Mouse (Mus musculus): ENCODE measurements at regions not wholly inside any gene's neighbourhood (a gene's known extent, or its start where the extent isn't known, plus 50 kb on each side); places are given as distances from the start of the nearest gene placed in this dataset.

DNA sequence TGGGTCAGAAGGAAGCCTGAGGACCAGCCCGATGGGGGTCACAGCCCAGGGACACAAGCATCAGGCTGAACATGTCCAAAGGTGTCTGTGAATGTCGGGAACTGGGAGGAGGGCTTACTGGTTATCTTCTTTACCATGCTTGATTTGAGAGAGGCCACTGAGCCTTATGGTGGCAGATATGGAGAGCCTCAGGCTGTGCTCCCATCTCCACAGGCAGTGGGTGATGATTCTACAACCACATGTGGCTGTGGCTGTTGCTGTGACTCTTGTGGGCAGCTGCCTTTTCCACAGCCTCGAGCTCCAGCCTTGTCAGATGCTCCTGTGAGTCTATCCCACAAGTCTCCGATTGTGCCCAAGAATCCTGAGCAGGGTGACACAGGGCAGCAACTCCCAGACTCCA is 118.4 kb downstream of the Matn1 start:
- Histone ChIP-seq H3K27ac (ENCODE audit: insufficient read depth, low read depth) (no peak overlapping the region), H3K9me3 (replicated peaks; ENCODE audit: low read length) (no peaks in the 10 kb centered on the region), H3K9ac (ENCODE audit: insufficient read depth, low read depth) (no peak overlapping the region), H3K4me1 (ENCODE audit: control insufficient read depth in 1 of 2, insufficient read depth in 2 of 2) (no peaks in the 10 kb centered on the region), H3K36me3 (replicated peaks in 1 of 2; ENCODE audit: control insufficient read depth in 1 of 2, insufficient read depth in 1 of 2, low read length in 1 of 2) (no peaks in the 10 kb centered on the region), H3K27me3 (replicated peaks) (peaks cover 88% of the 10 kb centered on the region), H3K4me2 (ENCODE audit: insufficient read depth, low read depth, poor library complexity, severe bottlenecking) (no peak overlapping the region), H3K4me3 (replicated peaks in 1 of 3; ENCODE audit: low read depth in 2 of 3, low read length in 2 of 3, poor library complexity in 1 of 3) (no peak overlapping the region), H3K79me2 (replicated peaks; ENCODE audit: control insufficient read depth, extremely low read depth, insufficient read depth, poor library complexity, severe bottlenecking) (no peaks in the 10 kb centered on the region)
- in situ Hi-C loops (cut with MboI; ENCODE audit: low pct_ligation_motif_present, low pct_unique_long_range_greater_than_20kb, low sequenced_read_pairs) (no loop called here), dilution Hi-C loops (cut with MboI; ENCODE audit: extremely low pct_ligation_motif_present, extremely low pct_unique_long_range_greater_than_20kb, low sequenced_read_pairs) (no loop called here)
- no peak for DNase-seq (ENCODE audit: extremely low read depth)
- TF ChIP-seq E2F4 (IDR thresholded peaks at IDR 0.05; ENCODE audit: insufficient replicate concordance, low read depth, low read length) (no peak), MYC (IDR thresholded peaks at IDR 0.05; ENCODE audit: low read depth, low read length) (no peak), UBTF (IDR thresholded peaks at IDR 0.05; ENCODE audit: low read depth, low read length) (no peak), TCF12 (IDR thresholded peaks at IDR 0.05; ENCODE audit: low read depth, low read length) (no peak), ZMIZ1 (IDR thresholded peaks at IDR 0.05; ENCODE audit: low read depth, low read length) (no peak), ELF1 (IDR thresholded peaks at IDR 0.05; ENCODE audit: low read depth, low read length) (no peak), JUN (IDR thresholded peaks at IDR 0.05; ENCODE audit: insufficient read depth, low read depth, low read length) (no peak), ZC3H11A (IDR thresholded peaks at IDR 0.05; ENCODE audit: low read depth, low read length) (no peak), CHD2 (IDR thresholded peaks at IDR 0.05; ENCODE audit: low read length) (no peak)

GRCm38 (mm10) chr4:131066186-131066939 is 122.2 kb downstream of the Matn1 start:
- Histone ChIP-seq H3K4me1 (ENCODE audit: control insufficient read depth in 1 of 2, insufficient read depth in 2 of 2) (no peaks in the 10 kb centered on the region), H3K36me3 (replicated peaks in 1 of 2; ENCODE audit: control insufficient read depth in 1 of 2, insufficient read depth in 1 of 2, low read length in 1 of 2) (no peaks in the 10 kb centered on the region), H3K27me3 (replicated peaks) (peaks cover 91% of the 10 kb centered on the region), H3K27ac (ENCODE audit: insufficient read depth, low read depth) (no peak overlapping the region), H3K9ac (ENCODE audit: insufficient read depth, low read depth) (no peak overlapping the region), H3K4me3 (replicated peaks in 1 of 3; ENCODE audit: low read depth in 2 of 3, low read length in 2 of 3, poor library complexity in 1 of 3) (no peak overlapping the region), H3K4me2 (ENCODE audit: insufficient read depth, low read depth, poor library complexity, severe bottlenecking) (no peak overlapping the region), H3K9me3 (replicated peaks; ENCODE audit: low read length) (no peaks in the 10 kb centered on the region), H3K79me2 (replicated peaks; ENCODE audit: control insufficient read depth, extremely low read depth, insufficient read depth, poor library complexity, severe bottlenecking) (no peaks in the 10 kb centered on the region)
- no peak for DNase-seq (ENCODE audit: extremely low read depth)
- dilution Hi-C loops (cut with MboI; ENCODE audit: extremely low pct_ligation_motif_present, extremely low pct_unique_long_range_greater_than_20kb, low sequenced_read_pairs) (no loop called here), in situ Hi-C loops (cut with MboI; ENCODE audit: low pct_ligation_motif_present, low pct_unique_long_range_greater_than_20kb, low sequenced_read_pairs) (no loop called here)
- TF ChIP-seq GABPA (IDR thresholded peaks at IDR 0.05; ENCODE audit: insufficient replicate concordance, low read depth, low read length), result no peak
- TF ChIP-seq MEF2A (IDR thresholded peaks at IDR 0.05; ENCODE audit: borderline replicate concordance, low read depth, low read length), result no peak
- no peak for TF ChIP-seq UBTF (IDR thresholded peaks at IDR 0.05; ENCODE audit: low read depth, low read length)
- TF ChIP-seq EP300 (IDR thresholded peaks at IDR 0.05; ENCODE audit: low read length), result no peak
- no peak for TF ChIP-seq RAD21 (IDR thresholded peaks at IDR 0.05; ENCODE audit: low read depth, low read length)
- no peak for TF ChIP-seq ZC3H11A (IDR thresholded peaks at IDR 0.05; ENCODE audit: low read depth, low read length)
- TF ChIP-seq ZKSCAN1 (IDR thresholded peaks at IDR 0.05; ENCODE audit: borderline replicate concordance, low read depth, low read length), result no peak
- no peak for TF ChIP-seq NRF1 (IDR thresholded peaks at IDR 0.05; ENCODE audit: low read depth, low read length)
- TF ChIP-seq USF1 (IDR thresholded peaks at IDR 0.05; ENCODE audit: low read depth, low read length), result no peak
- TF ChIP-seq MXI1 (IDR thresholded peaks at IDR 0.05; ENCODE audit: low read depth, low read length), result no peak
- no peak for TF ChIP-seq USF2 (conservative IDR thresholded peaks at IDR 0.05; ENCODE audit: low read depth, low read length)
- no peak for TF ChIP-seq CHD2 (IDR thresholded peaks at IDR 0.05; ENCODE audit: low read length)
- no peak for TF ChIP-seq POLR2A (IDR thresholded peaks at IDR 0.05; ENCODE audit: low read depth, low read length)
- TF ChIP-seq SMC3 (IDR thresholded peaks at IDR 0.05; ENCODE audit: low read depth, low read length), result no peak
- TF ChIP-seq E2F4 (IDR thresholded peaks at IDR 0.05; ENCODE audit: insufficient replicate concordance, low read depth, low read length), result no peak

All from CH12.LX (cell line).